Mouse (Mus musculus) liver, postnatal 0 days (tissue): ENCODE measurements at regions not wholly inside any gene's neighbourhood (a gene's known extent, or its start where the extent isn't known, plus 50 kb on each side); places are given as distances from the start of the nearest gene placed in this dataset.

ENCODE experiments used
- CTCF ChIP-seq: sonication (generic); IDR thresholded peaks from 2 replicates; pipeline ENCODE4 v1.5.1; 2016; ENCODE audit warnings: antibody characterized with exemption, low read depth
- EP300 ChIP-seq: IDR thresholded peaks from 2 replicates; pipeline ENCODE4 v1.6.1; 2016; ENCODE audit warnings: antibody characterized with exemption, low read depth, mild to moderate bottlenecking

DNA sequence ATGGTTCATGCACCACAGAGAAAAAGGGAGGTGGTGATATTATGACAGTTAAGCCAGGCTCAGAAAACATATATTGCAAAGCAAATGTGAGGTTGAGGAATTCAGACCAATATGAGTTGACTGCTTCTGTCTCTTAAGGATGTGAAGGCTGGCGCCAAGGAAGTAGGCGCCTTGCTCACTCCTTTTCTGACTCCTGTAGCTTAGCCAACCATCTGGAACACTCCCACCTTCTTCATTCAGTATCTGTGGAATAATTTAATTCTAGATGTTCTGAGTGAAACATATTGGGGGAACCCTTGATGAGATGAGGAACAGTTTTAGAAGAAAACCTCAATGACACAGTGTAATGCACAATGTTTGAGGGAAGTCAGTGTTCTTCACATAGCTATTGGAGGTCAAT, 601.5 kb downstream of the Sqor start:
- no peak for TF ChIP-seq CTCF
- TF ChIP-seq EP300, result no peak
